Mouse (Mus musculus) spleen, postnatal 14 days (tissue): ENCODE data around the gene Shisal1.

Experiments
- DNase-seq, 2 experiments: peaks; one replicate each; pipeline ENCODE4 v3.0.0; 2021 to 2022; ENCODE audit warnings: low spot score in 2 of 2

Gene Shisal1

DNA sequence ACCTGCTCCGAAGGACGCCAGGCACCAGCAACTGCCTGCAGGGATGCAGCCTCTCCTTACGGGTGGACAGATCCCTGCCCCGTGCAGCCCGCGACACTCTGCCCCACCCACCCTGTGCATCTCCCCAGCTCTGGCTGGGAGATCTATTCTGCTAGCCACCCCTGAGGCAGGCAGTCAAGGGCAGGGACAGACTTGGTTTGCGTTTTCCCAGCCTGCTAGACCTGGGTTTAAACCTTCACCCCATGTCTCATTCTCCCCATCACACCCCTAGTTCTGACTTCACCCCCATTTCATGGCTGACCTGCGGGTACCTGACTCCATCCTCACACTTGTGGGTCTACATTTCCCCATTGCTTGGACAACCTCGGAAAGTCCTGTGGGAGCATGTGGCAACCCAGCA lies at the start of gene Shisal1:
Shisal1 (minus strand) TSS at position 101 of the 400 bp plus-strand sequence.
- no peak for DNase-seq

- no peak for DNase-seq
Measured at GRCm38 (mm10) chr15:84490486-84490885, 43.6 kb upstream of the Shisal1 start.

GRCm38 (mm10) chr15:84484255-84484654 lies 37.4 kb upstream of the Shisal1 start:
- no peak for DNase-seq

DNA sequence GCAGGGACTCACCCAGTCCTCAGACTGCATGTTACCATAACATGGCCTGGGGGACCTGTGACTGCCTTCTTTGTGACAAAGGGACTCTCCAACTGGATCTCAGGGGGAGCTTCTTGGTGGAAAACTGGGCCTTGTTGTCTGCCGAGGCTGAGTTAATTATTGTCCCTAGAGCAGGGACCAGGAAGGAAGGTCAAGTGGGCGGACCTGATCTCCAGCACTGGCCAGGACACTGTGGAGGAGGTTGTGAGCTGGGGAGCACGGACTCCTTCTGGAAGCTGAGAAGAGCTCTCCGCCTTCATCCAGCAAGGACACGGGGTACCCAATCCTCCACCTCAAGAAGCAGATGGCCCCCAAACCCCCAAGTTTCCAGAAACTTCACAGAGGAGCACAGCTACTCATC lies 36.7 kb upstream of the Shisal1 start:
- DNase-seq = no peak

GRCm38 (mm10) chr15:84481259-84481877 lies 34.5 kb upstream of the Shisal1 start:
- no peak for DNase-seq

DNA sequence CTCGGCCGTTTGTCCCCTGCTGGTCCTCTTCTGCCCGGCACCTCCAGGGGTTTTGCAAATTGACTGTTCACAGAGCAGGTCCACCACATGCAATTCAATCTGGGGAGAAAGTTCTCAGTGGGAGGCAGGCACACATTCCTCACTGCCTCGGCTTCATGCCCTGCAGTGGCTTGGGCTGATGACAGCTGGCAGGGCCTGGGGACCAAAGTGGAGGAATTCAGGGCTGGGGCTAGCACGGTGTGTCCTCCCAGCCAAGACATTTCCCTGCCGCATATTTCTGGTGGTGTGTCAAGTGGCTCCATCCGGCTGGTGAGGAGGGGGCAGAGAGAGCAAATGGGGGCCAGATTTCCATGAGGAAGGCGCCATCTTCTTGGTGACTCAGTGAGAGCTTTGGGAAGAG lies 22.5 kb upstream of the Shisal1 start:
- DNase-seq = no peak

DNA sequence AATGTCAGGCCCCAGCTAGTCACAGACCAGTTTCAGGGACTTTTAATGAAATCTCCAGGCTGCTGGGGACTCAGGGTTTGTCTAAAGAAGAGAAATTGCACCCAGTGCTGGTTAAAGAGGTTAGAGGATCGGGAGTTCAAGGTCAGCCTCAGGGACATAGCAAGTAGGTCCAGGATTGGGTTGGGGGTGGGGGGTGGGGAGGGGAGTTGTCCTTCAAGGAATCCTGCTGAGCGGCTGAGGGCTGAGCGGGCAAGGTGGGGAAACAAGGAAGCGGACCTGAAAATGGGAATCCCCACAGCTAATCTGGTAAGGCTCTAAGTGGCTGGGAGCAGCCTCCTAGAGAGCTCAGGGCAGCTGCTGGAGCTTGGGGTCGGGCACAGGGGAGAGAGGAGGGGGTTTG lies 20.9 kb upstream of the Shisal1 start:
- DNase-seq = no peak

GRCm38 (mm10) chr15:84466458-84467267 lies 19.8 kb upstream of the Shisal1 start:
- no peak for DNase-seq

DNA sequence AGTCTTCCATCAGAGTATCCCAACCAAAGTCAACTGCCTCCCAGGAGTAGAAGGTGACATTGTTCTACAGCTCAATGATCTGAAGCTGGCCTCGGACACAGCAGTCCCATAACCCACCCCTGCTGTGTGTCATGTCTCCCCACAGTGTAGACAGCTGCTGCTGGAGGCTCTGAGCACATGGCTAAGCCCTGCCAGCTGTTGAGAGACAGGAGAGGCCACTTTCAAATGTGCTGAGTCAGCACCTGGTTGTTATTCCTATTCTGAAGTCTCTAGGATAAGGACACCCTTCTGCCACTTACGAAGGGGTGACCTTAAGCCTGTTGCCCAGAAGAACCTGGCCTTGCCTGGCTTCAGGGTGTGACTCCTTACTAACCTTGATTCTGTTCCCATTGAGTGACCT lies 14.5 kb upstream of the Shisal1 start:
- no peak for DNase-seq

DNA sequence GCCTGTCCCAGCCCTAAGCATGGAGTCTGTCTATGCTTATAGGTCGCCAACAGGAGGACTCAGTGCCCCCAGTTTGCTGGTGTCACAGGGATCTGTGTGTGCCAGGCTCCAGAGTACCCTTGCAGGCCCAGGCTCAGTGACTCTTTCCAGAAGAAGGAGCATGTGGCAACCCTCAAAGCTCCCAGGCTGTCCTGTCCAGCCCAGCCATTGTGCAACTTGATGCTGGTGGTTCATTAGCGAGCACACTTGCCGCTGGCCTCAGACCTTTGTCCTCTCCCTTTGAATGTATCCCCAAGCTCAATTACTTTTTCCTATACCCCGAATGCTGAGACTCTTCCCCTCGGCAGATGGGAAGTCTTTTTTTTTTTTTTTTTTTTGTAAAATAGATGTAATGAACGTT lies 12.1 kb upstream of the Shisal1 start:
- DNase-seq = no peak

DNA sequence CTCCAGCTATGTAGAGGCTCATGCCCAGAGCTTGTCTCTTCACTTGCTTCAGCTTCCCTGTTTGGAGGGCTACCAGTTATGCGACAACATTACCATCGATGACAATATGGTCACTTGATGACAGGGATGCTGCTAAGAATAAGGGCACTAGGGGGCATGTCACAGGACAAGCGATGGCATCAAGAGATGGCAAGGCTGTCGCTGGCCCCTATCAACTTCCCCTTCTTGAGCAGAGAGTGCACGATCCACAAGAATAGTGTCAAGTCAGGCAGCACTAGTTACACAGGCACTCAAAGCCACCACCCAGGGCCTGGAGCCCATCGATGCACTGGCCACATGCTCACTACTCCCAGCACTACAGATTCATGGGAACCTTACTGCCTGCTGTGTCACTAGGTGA lies 8.4 kb upstream of the Shisal1 start:
- no peak for DNase-seq

DNA sequence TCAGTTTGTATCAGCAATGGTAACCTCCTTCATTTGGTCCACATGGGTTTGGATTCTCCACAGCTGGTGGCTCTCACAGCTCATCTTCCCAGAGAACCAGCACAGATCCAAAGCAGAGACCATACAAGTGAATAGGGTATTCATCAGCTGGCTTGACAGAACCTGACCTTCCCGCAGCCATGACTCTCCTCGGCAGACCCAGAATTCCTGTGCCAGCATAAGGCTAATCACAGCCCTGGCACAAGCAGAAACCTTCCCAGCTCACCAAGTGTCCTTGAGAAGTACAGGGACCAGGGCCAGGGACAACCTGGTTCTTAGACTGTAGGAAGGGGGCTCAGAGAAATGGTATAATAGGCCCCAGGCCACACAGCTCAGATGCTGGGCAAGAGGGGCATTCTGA lies 6.2 kb upstream of the Shisal1 start:
- DNase-seq = no peak

DNA sequence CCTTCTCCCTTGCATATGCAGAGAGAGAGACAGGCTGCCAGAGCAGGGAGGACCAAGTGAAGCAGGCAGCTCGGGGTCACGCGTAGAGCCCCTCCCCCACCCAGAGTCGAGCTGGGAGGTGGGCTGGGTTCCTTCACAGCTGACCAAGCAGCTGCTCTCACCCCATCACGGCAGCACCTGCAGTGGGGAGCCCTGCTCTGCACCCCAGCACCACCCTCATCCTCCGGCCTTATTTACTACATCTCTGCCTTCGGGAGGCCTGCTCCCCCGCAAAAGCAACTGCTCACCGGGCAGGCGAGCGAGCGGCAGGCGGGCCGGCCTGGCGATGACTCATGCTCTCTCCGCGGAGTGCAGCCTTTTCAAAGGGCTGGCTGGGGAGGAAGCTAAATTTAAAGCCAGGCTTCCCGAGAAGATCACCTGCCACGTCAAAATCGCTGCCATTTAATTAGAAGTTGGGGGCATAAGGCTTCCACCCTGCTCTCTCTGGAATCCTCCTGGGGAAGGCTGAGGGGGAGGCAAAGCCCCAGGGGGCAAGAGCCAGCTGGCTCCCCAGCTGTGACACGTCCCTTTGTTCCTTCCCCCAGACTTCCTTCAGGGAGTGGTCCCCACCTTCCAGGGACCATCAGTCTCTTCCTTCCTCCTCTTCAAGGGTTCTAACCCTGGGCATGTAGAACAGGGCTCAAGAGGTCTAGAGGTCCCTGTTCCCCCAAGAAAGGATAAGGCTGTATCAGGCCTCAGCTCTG lies 3.7 kb upstream of the Shisal1 start:
- DNase-seq = peak in 1 of 2 experiments; percentile 2

DNA sequence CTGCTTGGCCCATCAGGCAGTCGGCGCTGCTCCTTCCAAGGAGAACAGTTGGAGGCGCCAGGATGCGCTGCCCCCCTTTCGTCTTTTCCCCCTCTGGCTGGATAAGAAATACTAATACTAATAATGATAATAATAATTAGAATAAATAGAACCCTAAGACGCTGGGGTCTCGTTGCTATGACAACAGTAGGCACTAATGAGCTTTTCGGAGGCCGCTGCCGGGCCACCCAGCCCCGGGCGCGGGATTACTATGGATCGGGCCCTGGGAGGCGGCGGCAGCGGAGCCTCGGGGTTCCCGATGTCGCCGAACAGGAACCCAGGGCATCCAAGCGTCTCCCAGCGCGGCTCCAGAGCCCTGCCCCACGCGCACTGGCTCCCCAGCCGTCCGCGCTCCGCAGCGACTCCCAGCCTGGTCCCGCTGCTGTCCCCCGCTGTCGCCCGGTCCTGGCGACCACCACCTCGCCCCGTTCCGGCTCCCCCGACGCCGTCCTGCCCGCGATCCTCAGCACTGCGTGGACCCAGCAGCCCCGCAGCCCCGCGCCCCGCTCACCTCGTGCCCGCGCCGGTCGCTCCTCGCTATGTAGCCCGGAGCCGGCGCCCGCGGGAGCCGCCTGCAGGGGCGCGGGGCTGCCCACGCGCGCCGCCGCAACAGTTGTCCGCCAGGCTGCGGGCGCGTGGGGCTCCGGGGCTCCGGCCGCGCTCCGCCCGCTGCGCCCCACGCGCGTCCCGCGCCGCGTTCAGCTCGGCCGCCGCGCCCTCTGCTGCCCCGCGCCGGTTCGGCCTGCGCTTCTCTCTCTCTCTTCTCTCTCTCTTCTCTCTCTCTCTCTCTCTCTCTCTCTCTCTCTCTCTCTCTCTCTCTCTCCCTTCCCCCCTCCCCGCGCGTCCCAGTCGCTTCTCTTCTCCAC lies 833 bp downstream of the Shisal1 start:
- no peak for DNase-seq

DNA sequence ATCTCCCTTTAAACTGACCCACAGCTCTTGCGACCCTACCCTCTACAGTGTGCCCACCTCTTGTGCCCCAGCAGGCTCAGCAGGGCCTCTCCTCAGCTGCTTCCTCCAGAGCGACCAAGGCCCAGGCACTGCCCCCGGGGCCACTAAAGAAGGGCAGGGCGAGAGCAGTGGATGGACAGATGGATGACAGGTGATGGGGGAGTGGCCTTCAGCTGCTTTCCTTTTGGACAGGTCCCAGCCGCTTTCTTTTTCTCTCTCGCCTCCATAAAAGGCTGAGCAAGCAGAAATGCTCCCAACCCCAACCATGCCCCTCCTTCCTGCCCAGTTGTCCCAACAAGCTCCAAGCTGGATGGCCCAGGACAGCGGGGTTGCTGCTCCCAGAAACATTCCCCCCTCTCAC lies 2.7 kb downstream of the Shisal1 start:
- DNase-seq = no peak

- no peak for DNase-seq
Measured at GRCm38 (mm10) chr15:84443631-84444030, 3.3 kb downstream of the Shisal1 start.

DNA sequence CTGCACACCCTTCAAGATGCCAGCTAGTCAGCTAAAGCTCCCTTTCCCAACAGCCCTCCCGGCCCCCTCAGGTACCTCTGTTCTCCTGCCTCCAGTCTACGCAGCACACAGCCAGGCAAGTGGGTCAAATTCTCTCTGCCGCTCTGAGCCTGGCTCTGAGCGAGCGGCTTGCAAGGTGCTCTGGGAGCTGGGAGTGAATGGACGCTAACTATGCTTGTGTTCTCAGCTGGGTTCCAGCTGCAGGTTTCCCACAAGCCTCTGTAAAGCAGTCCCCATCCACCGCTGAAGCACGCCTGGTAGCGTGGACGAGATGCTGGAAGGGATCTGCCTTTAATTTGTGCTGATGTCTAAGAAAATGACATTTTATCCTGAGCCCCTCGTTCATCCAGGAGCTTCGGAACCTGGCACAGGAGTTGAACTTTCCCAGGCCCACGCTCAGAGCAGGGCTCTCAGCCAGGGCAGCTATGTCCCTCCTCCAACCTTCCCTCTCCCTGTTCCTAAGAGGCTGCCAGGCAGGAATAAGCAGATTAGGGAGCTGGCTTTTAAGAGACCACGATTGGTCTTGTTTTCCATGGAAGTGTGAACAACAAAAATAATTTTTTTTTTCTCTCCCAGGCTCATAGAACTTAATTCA lies 5.1 kb downstream of the Shisal1 start:
- no peak for DNase-seq

DNA sequence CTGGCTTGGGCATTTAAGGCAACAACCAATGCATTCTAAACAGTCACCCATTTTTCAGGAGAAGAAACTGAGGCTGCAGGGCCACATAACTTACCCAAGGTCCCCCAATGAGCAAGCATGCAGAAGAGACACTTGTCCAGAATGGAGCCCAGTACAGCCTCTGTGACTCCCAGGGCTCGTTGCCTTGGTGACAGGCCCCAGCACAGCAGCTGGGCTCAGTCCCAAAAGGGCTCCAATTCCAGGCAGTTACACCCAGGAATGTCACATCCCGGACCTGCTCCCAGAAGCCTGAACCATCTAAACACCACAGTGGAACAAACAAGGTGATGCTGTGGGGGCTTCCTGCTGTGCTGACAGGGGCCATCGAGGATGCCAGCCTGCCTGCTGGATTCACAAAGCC lies 6.1 kb downstream of the Shisal1 start:
- DNase-seq = no peak

GRCm38 (mm10) chr15:84433586-84434185 lies 13.2 kb downstream of the Shisal1 start:
- no peak for DNase-seq

DNA sequence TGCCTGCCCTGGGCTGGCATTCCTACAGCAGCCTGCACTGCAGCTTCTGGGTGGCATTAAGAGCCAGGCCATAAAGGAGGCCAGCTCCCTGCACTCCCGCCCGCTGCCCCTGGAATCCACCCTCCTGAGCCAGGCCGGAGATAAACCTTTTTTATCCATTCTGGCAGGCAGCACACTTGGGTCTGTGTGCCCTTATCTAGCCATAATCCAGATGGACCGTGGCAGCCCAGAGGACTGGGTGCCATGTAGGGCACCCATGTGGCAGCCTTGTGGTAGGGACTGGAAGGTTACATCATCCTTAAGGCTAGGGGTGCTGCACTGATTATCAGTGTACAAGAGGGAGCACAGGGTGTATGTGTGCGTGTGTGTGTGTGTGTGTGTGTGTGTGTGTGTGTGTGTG lies 16.4 kb downstream of the Shisal1 start:
- DNase-seq = peak; percentile 12 to 13

- no peak for DNase-seq
Measured at GRCm38 (mm10) chr15:84427624-84428023, 19.3 kb downstream of the Shisal1 start.
